Mouse (Mus musculus): ENCODE data around the gene Olfr223.
"Not testable (repeated sequence)": the region's sequence is repeated elsewhere in the genome, so short reads cannot be mapped to it uniquely, and the experiment has no call there.

The Olfr223 gene

DNA sequence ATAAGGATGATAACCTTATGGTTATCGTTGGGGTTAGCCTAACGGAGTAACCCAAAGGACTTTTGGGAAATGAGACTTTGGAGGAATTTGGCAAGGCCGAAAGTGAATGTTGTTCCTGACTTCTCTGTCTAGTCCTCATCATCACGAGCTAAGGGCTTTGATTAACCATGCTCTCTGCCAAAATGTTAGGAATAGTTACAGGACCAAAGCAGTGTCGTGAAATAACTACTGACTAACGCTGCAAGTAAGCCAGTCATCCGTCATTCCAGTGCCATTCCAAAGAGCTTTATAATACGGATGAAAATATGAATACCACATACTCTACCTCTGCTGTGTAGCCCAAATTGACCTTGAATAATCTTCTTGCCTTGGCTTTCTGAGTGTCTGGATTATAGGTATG, 3.9 kb upstream of the Olfr223 start:
- DNase-seq (ENCODE audit: low spot score in 2 of 2), result no peak

GRCm38 (mm10) chr11:59596091-59596490, 3.0 kb upstream of the Olfr223 start:
- DNase-seq (ENCODE audit: low spot score in 2 of 2), result no peak

DNA sequence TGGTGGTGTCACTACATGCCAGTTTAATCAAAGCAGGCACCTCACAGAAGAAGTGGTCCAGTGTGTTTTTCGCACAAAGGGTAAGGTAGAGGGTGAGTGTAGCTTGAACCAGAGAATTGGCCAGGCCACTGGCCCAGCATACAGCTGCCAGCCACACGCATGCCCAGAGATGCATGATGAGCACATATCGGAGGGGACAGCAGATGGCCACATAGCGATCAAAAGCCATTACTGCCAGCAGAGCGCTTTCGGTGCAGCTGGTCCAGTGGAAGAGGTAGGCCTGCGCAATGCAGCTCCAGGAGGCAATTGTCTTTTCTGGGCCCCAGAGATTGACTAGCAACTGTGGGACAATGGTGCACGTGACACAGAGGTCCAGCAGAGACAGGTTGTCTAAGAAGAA, 3.6 kb downstream of the Olfr223 start:
- DNase-seq (ENCODE audit: low spot score in 2 of 2), result no peak

GRCm38 (mm10) chr11:59584539-59584938, 8.6 kb downstream of the Olfr223 start:
- no peak for DNase-seq (ENCODE audit: low spot score in 2 of 2)

GRCm38 (mm10) chr11:59576135-59576534, 17.0 kb downstream of the Olfr223 start, which contains the start of gene Olfr222:
TSS of gene Olfr222 (minus strand) at chr11:59576235.
- not testable (repeated sequence) for DNase-seq (ENCODE audit: low spot score in 2 of 2)

DNA sequence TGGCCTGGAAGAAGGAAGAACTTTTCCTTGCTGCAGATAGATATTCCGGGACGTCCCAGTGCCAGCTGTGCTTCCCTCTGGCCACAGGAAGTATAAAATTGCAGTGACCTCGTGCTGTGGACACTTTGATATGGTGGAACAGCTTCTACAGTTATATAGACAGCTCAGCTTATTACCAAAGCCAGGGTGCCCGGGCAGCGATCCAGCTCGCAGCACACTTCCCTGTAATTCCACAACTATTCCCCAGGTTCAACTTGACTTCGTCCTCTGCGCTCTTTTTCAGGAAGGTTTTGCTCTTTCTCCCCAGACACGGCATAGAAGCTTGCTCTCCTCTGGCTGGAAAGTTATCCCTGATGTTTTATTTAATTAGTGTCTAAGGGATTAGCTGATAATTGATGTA, 17.4 kb downstream of the Olfr223 start:
- no peak for DNase-seq (ENCODE audit: low spot score in 2 of 2)

DNA sequence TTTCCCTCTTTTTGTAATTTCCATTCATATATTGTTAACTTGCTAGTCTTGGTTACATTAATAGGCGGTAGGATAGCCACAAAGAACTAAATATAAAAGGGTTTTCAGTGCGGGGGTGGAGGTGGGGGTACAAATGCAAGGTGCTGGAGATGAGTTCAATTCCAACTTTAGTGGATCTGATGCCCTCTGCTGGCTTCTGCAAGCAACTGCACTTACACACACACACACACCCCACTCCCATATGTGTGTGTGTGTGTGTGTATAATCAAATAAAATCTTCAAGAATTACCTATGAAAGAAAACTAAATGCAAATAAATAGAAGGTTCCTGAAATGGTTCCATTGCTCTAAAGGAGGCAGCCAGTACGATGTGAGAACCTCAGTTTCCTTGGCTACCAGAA, 23.8 kb downstream of the Olfr223 start:
- DNase-seq (ENCODE audit: low spot score in 2 of 2), result no peak

DNA sequence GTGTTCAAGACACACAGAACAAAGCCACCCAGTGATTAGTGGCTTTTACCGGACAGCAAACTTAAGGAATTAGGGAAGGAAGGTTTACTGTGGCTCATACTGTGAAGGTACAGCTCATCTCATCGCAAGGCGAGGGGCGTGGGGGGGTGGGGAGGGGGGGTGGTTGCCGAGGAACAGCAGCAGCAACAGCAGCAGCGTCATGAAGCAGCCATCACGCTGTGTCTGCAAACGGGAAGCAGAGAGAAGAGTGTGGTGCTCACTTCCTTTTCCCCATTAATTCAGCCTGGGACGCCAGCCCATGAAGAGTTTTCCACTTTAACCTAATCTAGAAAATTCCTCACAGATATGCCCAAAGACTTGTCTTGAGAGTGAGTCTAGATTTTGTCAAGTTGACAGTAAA, 30.3 kb downstream of the Olfr223 start:
- DNase-seq (ENCODE audit: low spot score in 2 of 2), result no peak

- no peak for DNase-seq (ENCODE audit: low spot score in 2 of 2)
These were observed 30.8 kb downstream of the Olfr223 start for GRCm38 (mm10) chr11:59562336-59562735.

DNA sequence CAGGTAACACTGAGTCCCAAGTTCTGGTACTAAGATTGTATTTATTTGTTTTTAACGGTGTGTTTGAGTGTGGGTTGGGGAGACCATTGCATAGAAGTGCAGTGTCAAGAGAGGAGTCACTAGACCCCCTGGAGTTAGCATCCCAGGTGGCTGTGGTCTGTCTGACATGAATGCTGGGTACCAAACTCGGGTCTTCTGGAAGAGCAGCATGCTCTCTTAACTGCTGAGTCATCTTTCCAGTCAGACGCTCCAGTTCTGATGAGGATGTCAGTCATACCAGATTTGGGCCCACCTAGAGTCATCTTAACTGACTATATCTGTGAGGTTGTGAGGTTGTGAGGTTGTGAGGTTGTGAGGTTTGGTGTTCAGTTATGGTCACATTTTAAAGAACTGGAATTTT, 32.2 kb downstream of the Olfr223 start:
- no peak for DNase-seq (ENCODE audit: low spot score in 2 of 2)

- DNase-seq (ENCODE audit: low spot score in 2 of 2), result no peak
These were observed 38.6 kb downstream of the Olfr223 start for GRCm38 (mm10) chr11:59554535-59554934.

DNA sequence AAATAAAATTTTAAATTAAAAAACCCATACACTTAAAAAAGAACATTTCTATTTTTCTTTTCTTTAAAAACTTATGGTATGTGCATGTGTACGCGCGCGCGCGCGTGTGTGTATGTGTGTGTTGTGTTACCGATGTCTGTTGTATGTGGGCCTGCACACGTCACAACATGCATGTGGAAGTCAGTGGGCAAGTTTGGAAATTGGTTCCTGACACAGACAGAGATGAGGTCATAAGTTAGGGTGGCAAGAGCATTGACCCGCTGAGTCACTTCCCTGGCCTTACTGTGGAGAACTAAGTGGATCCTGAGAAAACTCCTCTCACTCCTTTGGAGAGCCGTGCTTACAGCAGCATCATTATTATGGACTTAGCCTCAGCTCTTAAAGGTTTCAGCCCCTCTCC, 39.0 kb downstream of the Olfr223 start:
- DNase-seq (ENCODE audit: low spot score in 2 of 2), result no peak

DNA sequence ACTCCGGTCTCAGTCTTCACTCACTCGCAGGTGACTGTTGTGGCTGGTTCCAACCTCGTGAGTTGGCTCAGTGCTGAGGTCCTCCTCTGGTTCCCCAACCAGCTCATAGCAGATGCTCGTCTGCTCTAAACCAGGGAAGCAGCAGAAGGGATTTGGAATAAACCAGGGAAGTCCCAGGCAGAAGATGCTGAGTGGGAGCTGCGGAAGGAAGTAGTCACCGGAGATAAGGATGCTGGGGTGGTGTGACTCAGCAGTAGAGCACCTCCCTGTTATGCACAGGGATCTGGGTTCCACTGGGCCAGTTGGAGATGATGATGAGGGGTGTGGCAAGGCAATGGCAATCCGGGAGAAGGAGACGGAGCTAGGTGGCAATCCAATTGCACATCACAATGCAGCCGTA, 49.1 kb downstream of the Olfr223 start:
- no peak for DNase-seq (ENCODE audit: low spot score in 2 of 2)

DNA sequence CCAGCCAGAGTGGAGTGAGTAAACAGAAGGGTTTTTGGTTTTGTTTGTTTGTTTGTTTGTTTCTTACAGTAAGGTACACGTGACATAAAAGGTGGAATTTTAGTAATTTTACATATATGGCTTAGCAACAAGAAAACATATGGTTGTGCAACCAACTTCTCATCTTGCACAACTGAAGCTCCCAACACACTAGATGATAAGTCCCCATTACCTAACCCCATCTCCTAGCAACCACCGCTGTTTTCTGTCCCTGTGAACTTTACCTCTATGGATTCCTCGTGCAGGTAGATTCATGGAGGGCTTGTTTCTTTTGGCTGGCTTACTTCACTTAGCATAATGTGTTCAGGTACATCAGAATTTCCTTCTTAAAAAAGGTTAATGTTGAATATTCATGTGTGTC, 49.7 kb downstream of the Olfr223 start:
- DNase-seq (ENCODE audit: low spot score in 2 of 2), result no peak

- no peak for DNase-seq (ENCODE audit: low spot score in 2 of 2)
These were observed 50.6 kb downstream of the Olfr223 start for GRCm38 (mm10) chr11:59542442-59542841.

DNA sequence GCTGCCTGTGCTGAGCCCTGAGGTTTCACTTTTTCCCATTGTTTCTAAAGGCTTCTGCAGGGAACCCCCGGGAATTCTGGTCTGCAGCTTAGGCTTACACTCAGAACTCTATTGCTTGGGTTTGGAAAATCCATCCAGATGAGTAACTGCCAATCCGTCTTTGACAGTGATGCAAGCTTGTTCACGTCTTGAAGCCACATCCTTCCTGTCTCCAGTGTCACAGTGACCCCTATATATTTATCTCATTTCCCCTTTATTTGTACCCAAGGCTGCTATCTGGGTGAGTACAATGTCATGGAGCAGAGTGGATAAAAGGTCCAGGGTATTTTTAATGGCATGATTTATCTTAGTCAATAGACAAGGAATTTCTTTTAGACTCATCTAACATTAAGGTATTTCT, 51.8 kb downstream of the Olfr223 start, which contains the start of gene Nlrp3:
Gene Nlrp3, plus strand, starts transcription at position 245 of the 400 bp plus-strand sequence.
- no peak for DNase-seq (ENCODE audit: low spot score in 2 of 2)

DNA sequence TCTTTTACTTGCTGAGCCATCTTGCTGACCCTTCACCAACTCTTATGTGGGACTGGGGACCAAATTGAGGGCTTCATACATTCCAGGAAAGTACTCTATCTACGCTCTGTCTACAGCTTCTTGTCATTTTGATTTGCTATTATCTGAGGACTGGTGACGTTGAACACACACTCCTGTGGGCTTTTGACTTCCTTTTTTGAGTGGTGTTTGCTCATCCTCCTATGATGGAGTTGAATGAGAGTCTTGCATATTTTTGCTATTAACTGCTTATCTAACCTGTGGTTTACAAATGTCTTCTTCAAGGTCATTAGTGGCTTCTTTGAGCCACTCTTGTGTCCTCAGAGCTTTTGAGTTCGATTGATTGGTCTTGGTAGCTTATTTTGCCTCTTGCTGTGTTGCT, 53.0 kb downstream of the Olfr223 start:
- no peak for DNase-seq (ENCODE audit: low spot score in 2 of 2)
